Mouse (Mus musculus) midbrain, embryonic 15.5 days (tissue): ENCODE results near the gene Shisa7. TPM values are rescaled to one million over a fixed set of nuclear protein-coding genes. Genes with fewer than 3 reads are reported as not detected.
"Not testable (repeated sequence)": the region's sequence is repeated elsewhere in the genome, so short reads cannot be mapped to it uniquely, and the experiment has no call there.

Source experiments
- ATAC-seq: fragments of 200-750 bp; cut with Nextera tagmentation; replicated peaks from 2 replicates; pipeline ENCODE4 v1.8.0; 2017; ENCODE audit warnings: moderate TSS enrichment
- H3K27ac ChIP-seq: fragments of 300-500 bp; sonication (generic); 2 replicates; pipeline ENCODE4 v1.5.1; 2015; ENCODE audit warnings: mild to moderate bottlenecking, inconsistent platforms
- H3K27me3 ChIP-seq: fragments of 300-500 bp; sonication (generic); replicated peaks from 2 replicates; pipeline ENCODE4 v1.6.1; 2015; ENCODE audit warnings: inconsistent platforms
- H3K36me3 ChIP-seq: fragments of 300-500 bp; sonication (generic); replicated peaks from 2 replicates; pipeline ENCODE4 v1.6.1; 2015; ENCODE audit warnings: inconsistent platforms
- H3K4me1 ChIP-seq: fragments of 300-500 bp; sonication (generic); 2 replicates; pipeline ENCODE4 v1.6.1; 2015; ENCODE audit warnings: inconsistent platforms
- H3K4me2 ChIP-seq: fragments of 300-500 bp; sonication (generic); 2 replicates; pipeline ENCODE4 v1.6.1; 2015; ENCODE audit warnings: inconsistent platforms, mild to moderate bottlenecking, moderate library complexity
- H3K4me3 ChIP-seq: fragments of 300-500 bp; sonication (generic); 2 replicates; pipeline ENCODE4 v1.5.1; 2015; ENCODE audit warnings: mild to moderate bottlenecking, inconsistent platforms
- H3K9ac ChIP-seq: fragments of 300-500 bp; sonication (generic); 2 replicates; pipeline ENCODE4 v1.6.1; 2015; ENCODE audit warnings: mild to moderate bottlenecking, inconsistent platforms
- H3K9me3 ChIP-seq: fragments of 300-500 bp; sonication (generic); 2 replicates; pipeline ENCODE4 v1.6.1; 2016; ENCODE audit warnings: inconsistent platforms
- WGBS: fragments of 180-500 bp; shearing (Covaris S2); methylation state at CpG from one replicate; pipeline ENCODE4 v1.1.7; 2015; ENCODE audit warnings: mixed read lengths; 5-methylcytosine and 5-hydroxymethylcytosine counted together
- polyA plus RNA-seq: library from polyadenylated mRNA; unstranded; fragments of >200 nt; fragmentation: Nextera tagmentation; extraction: Ambion mirVana; gene quantifications from 2 replicates; pipeline ENCODE4 v1.2.1, GENCODE M21; 2015

The Shisa7 gene
- polyA plus RNA-seq, 1 experiment from 2014 or later = 16.6 TPM

DNA sequence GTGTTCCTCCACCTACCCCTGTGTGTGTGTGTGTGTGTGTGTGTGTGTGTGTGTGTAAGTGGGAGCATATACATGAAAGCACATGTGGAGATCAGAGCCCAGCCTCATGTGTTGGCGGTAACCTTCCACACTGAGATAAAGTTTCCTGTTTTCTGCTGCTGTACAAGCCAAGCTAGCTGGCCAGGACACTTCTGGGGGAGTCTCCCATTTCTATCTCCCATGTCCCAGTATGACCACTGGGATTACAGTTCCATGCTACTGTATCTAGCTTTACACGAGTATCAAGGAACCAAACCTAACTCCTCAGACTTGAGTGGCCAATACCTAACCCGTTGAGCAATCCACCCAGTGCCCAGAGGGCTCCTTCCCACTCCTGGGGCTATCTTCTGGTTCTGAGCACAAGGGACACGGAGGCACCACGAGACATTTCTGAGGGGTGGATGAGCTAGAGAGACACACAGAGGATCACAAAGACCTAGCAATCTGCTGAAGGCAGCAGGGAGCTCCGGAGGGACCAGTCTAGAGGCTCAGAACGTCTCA lies 19.1 kb upstream of the Shisa7 start:
- Histone ChIP-seq H3K27me3 (no peaks in the 10 kb centered on the region), H3K36me3 (no peaks in the 10 kb centered on the region), H3K4me2 (no peak overlapping the region), H3K9ac (no peak overlapping the region), H3K9me3 (no peaks in the 10 kb centered on the region), H3K4me1 (peaks cover 13% of the 10 kb centered on the region), H3K4me3 (no peak overlapping the region), H3K27ac (no peak overlapping the region)
- ATAC-seq = no peak
- 81% methylated on average over 7 of the region's 7 CpGs for WGBS

DNA sequence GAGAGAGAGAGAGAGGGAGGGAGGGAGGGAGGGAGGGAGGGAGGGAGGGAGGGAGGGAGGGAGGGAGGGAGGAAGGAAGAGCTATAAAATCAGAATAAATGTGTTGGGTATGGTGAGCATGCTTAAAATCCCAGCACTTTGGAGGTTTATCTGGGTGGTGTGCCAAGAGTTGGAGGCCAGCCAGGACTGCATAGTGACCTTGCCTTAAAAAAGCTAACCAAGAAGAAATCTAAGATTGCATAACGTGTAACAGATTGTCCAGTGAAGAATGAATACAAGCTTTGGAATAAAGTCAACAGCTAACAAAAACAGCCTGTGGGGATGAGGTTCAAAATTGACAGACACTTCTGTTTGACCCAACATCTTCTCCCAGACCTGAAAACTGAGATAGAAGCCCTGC lies 18.5 kb upstream of the Shisa7 start:
- H3K4me1 ChIP-seq = peaks cover 13% of the 10 kb centered on the region
- H3K9me3 ChIP-seq = no peaks in the 10 kb centered on the region
- no peaks in the 10 kb centered on the region for H3K36me3 ChIP-seq
- no peak overlapping the region for H3K4me3 ChIP-seq
- H3K27me3 ChIP-seq = no peaks in the 10 kb centered on the region
- 56% methylated on average over 1 of the region's 1 CpGs for WGBS
- no peak overlapping the region for H3K9ac ChIP-seq
- ATAC-seq = no peak
- no peak overlapping the region for H3K4me2 ChIP-seq
- no peak overlapping the region for H3K27ac ChIP-seq

GRCm38 (mm10) chr7:4860926-4861325 lies 16.4 kb upstream of the Shisa7 start:
- not testable (repeated sequence) for H3K36me3 ChIP-seq, H3K4me2 ChIP-seq, H3K27ac ChIP-seq, H3K9me3 ChIP-seq, ATAC-seq, H3K4me3 ChIP-seq, H3K4me1 ChIP-seq, H3K27me3 ChIP-seq, H3K9ac ChIP-seq
- WGBS = 71% methylated on average over 3 of the region's 3 CpGs

DNA sequence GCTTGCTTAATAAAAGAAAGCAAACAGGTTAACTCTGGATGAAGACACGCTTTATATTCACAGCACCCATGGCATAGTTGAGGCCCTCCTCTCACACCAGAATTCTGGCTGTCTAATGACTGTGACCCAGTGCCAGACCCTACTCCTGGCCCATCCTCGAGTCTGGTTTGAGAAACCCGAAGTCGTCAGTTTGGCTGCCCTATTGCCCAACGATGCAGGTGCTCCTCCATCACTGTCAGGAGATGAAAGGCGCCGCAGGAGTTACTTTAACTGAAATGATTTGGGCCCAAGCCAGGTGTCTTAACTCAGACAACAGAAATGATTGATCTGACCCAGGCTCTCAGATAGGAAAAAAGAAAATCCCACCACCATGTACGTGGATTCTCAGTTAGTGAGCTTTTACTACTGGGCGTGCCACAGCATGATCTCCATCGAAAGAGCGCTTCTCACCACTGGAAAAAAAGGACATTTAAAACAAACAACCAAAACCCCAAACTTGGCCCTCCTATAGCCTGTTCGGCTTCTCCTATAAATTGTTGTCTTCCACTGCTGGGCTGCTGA lies 15.0 kb upstream of the Shisa7 start:
- Histone ChIP-seq H3K36me3 (no peaks in the 10 kb centered on the region), H3K4me2 (no peak overlapping the region), H3K9ac (no peak overlapping the region), H3K4me1 (no peaks in the 10 kb centered on the region), H3K27me3 (no peaks in the 10 kb centered on the region), H3K27ac (no peak overlapping the region), H3K9me3 (no peaks in the 10 kb centered on the region), H3K4me3 (no peak overlapping the region)
- ATAC-seq = no peak
- 86% methylated on average over 12 of the region's 12 CpGs for WGBS

GRCm38 (mm10) chr7:4857321-4857720 lies 12.8 kb upstream of the Shisa7 start:
- ATAC-seq = no peak
- no peak overlapping the region for H3K27ac ChIP-seq

DNA sequence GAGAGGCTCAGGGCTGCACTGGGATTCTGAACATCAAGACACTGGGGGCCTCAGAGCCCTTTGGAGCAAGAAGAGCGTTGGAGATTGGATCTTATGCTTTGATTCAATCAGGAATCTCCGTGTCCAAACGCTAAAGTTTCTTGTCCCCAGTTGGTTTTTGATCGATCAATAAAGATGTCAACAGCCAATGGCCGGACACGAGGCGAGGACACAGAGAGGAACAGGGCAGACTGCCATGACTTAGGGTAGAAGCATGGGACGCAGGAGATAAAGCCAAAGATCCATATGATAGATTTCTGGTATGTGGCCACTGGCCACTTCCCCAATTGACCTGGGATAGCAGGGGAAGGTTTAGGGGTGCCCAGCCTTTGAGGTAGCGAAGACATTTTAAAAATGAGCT lies 12.0 kb upstream of the Shisa7 start:
- H3K27ac ChIP-seq = no peak overlapping the region
- no peak overlapping the region for H3K4me3 ChIP-seq
- ATAC-seq = no peak
- H3K27me3 ChIP-seq = no peaks in the 10 kb centered on the region
- WGBS = 87% methylated on average over 9 of the region's 9 CpGs
- H3K9me3 ChIP-seq = no peaks in the 10 kb centered on the region
- H3K4me2 ChIP-seq = no peak overlapping the region
- H3K36me3 ChIP-seq = no peaks in the 10 kb centered on the region
- no peaks in the 10 kb centered on the region for H3K4me1 ChIP-seq
- no peak overlapping the region for H3K9ac ChIP-seq

More at GRCm38 (mm10) chr7:4857321-4857720, 12.8 kb upstream of the Shisa7 start:
- Histone ChIP-seq H3K4me2 (no peak overlapping the region), H3K27me3 (no peaks in the 10 kb centered on the region), H3K4me1 (no peaks in the 10 kb centered on the region), H3K4me3 (no peak overlapping the region), H3K9ac (no peak overlapping the region), H3K36me3 (no peaks in the 10 kb centered on the region), H3K9me3 (no peaks in the 10 kb centered on the region)
- 68% methylated on average over 7 of the region's 7 CpGs for WGBS

- no peak for ATAC-seq
- Histone ChIP-seq H3K4me3 (no peak overlapping the region), H3K9me3 (no peaks in the 10 kb centered on the region), H3K9ac (no peak overlapping the region), H3K27ac (no peak overlapping the region), H3K36me3 (no peaks in the 10 kb centered on the region), H3K27me3 (no peaks in the 10 kb centered on the region), H3K4me1 (no peaks in the 10 kb centered on the region), H3K4me2 (no peak overlapping the region)
- 81% methylated on average over 3 of the region's 3 CpGs for WGBS
Observed at GRCm38 (mm10) chr7:4853613-4854012, 9.1 kb upstream of the Shisa7 start.

GRCm38 (mm10) chr7:4851315-4851688 lies 6.8 kb upstream of the Shisa7 start:
- Histone ChIP-seq H3K9ac (no peak overlapping the region), H3K9me3 (no peaks in the 10 kb centered on the region), H3K36me3 (no peaks in the 10 kb centered on the region), H3K27me3 (no peaks in the 10 kb centered on the region), H3K4me3 (no peak overlapping the region), H3K4me1 (no peaks in the 10 kb centered on the region), H3K4me2 (no peak overlapping the region), H3K27ac (no peak overlapping the region)
- no peak for ATAC-seq
- 71% methylated on average over 8 of the region's 8 CpGs for WGBS

GRCm38 (mm10) chr7:4850621-4851314 lies 6.3 kb upstream of the Shisa7 start:
- no peaks in the 10 kb centered on the region for H3K36me3 ChIP-seq
- H3K4me2 ChIP-seq = no peak overlapping the region
- H3K27me3 ChIP-seq = no peaks in the 10 kb centered on the region
- H3K4me1 ChIP-seq = no peaks in the 10 kb centered on the region
- no peaks in the 10 kb centered on the region for H3K9me3 ChIP-seq
- no peak overlapping the region for H3K4me3 ChIP-seq
- WGBS = 77% methylated on average over 11 of the region's 11 CpGs
- H3K27ac ChIP-seq = no peak overlapping the region
- H3K9ac ChIP-seq = no peak overlapping the region
- no peak for ATAC-seq

GRCm38 (mm10) chr7:4849372-4849771 lies 4.9 kb upstream of the Shisa7 start:
- no peaks in the 10 kb centered on the region for H3K27me3 ChIP-seq
- no peaks in the 10 kb centered on the region for H3K36me3 ChIP-seq
- H3K4me1 ChIP-seq = no peaks in the 10 kb centered on the region; the same call in 1 of the 2 replicates
- 54% methylated on average over 9 of the region's 9 CpGs for whole genome bisulfite sequencing
- no peak overlapping the region for H3K4me2 ChIP-seq
- H3K4me3 ChIP-seq = no peak overlapping the region
- no peaks in the 10 kb centered on the region for H3K9me3 ChIP-seq
- no peak overlapping the region for H3K27ac ChIP-seq
- ATAC-seq = no peak
- H3K9ac ChIP-seq = no peak overlapping the region

DNA sequence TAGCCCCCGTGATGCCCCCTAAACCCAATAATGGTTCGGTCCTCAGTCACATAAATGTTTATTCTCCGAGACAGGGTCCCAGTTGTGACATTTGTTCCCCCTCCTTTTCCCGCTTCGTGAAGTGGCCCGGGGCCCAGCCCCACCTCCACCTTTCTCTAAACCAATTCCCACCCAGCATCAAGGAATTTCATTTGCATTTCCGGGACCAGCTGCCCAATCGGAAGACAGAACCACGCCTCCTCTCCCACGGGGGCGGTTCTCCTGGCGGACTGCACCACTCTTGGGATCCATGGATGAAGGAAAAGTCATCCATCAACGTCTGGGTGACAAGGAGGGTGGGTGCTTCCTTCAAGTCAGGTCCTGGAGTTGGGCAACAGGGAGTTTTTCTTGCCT lies 417 bp upstream of the Shisa7 start:
- H3K4me2 ChIP-seq = peak overlapping the region; percentile 85
- H3K4me3 ChIP-seq = peak overlapping the region; percentile 81
- peak; percentile 86 for ATAC-seq
- peak overlapping the region; percentile 90 for H3K27ac ChIP-seq
- H3K9ac ChIP-seq = peak overlapping the region; percentile 76
- H3K9me3 ChIP-seq = no peaks in the 10 kb centered on the region
- WGBS = under 1% methylated on average over 13 of the region's 13 CpGs
- H3K4me1 ChIP-seq = peaks cover 29% of the 10 kb centered on the region
- no peaks in the 10 kb centered on the region for H3K36me3 ChIP-seq
- H3K27me3 ChIP-seq = no peaks in the 10 kb centered on the region

GRCm38 (mm10) chr7:4843604-4844244 lies 772 bp downstream of the Shisa7 start:
- Histone ChIP-seq H3K4me1 (peaks cover 29% of the 10 kb centered on the region), H3K9me3 (no peaks in the 10 kb centered on the region), H3K9ac (peak overlapping the region; percentile 76), H3K4me3 (peak overlapping the region; percentile 81), H3K27ac (peak overlapping the region; percentile 90), H3K27me3 (no peaks in the 10 kb centered on the region), H3K36me3 (no peaks in the 10 kb centered on the region), H3K4me2 (peak overlapping the region; percentile 85)
- ATAC-seq = peak; percentile 55
- under 1% methylated on average over 34 of the region's 34 CpGs for WGBS
